Mouse (Mus musculus) liver, embryonic 12.5 days (tissue): ENCODE results near the gene Zbtb7b. TPM values are rescaled to one million over a fixed set of nuclear protein-coding genes. Genes with fewer than 3 reads are reported as not detected.

Source experiments
- ATAC-seq: fragments of 200-750 bp; cut with Nextera tagmentation; 2 replicates; pipeline ENCODE4 v1.8.0; 2017; ENCODE audit warnings: moderate number of reproducible peaks, mild to moderate bottlenecking, moderate library complexity
- H3K27ac ChIP-seq: fragments of 300-500 bp; sonication (generic); 2 replicates; pipeline ENCODE4 v1.5.1; 2016; ENCODE audit warnings: mild to moderate bottlenecking
- H3K27me3 ChIP-seq: fragments of 300-500 bp; sonication (generic); replicated peaks from 2 replicates; pipeline ENCODE4 v1.6.1; 2016; ENCODE audit warnings: mild to moderate bottlenecking, moderate library complexity
- H3K36me3 ChIP-seq: fragments of 300-500 bp; sonication (generic); 2 replicates; pipeline ENCODE4 v1.6.1; 2016; ENCODE audit warnings: mild to moderate bottlenecking, moderate library complexity
- H3K4me1 ChIP-seq: fragments of 300-500 bp; sonication (generic); 2 replicates; pipeline ENCODE4 v1.6.1; 2016
- H3K4me2 ChIP-seq: fragments of 300-500 bp; sonication (generic); 2 replicates; pipeline ENCODE4 v1.6.1; 2016; ENCODE audit warnings: mild to moderate bottlenecking, moderate library complexity
- H3K4me3 ChIP-seq: fragments of 300-500 bp; sonication (generic); 2 replicates; pipeline ENCODE4 v1.5.1; 2016; ENCODE audit warnings: mild to moderate bottlenecking, moderate library complexity
- H3K9ac ChIP-seq: fragments of 300-500 bp; sonication (generic); 2 replicates; pipeline ENCODE4 v1.6.1; 2016; ENCODE audit warnings: mild to moderate bottlenecking, moderate library complexity
- H3K9me3 ChIP-seq: fragments of 300-500 bp; sonication (generic); replicated peaks from 2 replicates; pipeline ENCODE4 v1.6.1; 2016; ENCODE audit warnings: mild to moderate bottlenecking, moderate library complexity
- WGBS: fragments of 180-500 bp; shearing (Covaris S2); methylation state at CpG from one replicate; pipeline ENCODE4 v1.1.7; 2016; ENCODE audit not compliant: insufficient replicate concordance; 5-methylcytosine and 5-hydroxymethylcytosine counted together
- polyA plus RNA-seq: library from polyadenylated mRNA; unstranded; fragments of >200 nt; fragmentation: Nextera tagmentation; extraction: Ambion mirVana; gene quantifications from 2 replicates; pipeline ENCODE4 v1.2.1, GENCODE M21; 2016

Zbtb7b gene
- polyA plus RNA-seq, 1 experiment from 2014 or later = 1.6 TPM

DNA sequence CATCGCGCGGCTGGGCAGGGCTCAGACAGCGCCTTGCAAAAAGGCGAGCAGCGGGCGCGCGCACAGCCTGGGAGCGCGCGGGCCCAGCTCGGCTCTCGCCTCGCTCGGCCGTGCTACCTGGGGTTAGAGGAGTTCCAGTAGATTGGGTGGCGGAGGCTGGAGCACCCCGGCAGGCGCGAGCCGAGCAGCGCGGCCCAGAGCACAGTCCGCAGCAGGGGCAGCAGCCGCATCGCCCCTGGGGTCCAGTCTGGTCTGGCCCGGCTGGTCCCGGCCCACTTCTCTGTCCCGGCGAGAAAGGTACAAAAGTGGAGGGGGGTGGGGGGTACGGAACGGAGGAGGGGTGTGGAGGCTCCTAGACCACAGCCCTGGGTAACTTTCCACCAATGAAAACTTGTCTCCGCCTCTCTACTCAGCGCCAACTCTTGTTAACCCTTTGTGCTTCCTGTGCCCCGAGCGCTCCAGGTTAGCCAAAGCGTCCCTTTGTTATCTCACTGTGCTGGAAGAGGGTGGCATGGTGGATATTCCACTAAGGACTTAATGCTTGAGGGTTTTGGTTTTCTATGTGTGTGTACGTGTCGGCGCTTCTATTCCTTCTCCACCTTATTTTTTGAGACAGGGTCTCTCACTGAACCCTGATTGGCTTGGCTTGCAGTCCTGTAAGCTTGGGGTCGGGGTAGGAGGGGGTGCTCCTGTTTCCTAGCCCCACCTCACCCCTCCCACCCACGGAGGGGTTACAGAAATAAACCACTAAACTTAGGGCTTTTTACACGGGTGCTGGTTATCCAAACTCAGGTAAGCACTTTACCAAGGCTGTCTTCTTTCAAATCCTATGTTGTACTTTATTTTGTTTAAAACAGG, 56.6 kb downstream of the Zbtb7b start, which contains the start of gene Efna4:
Gene Efna4 (minus strand): TSS at position 308 of the 858 bp plus-strand sequence.
- Histone ChIP-seq H3K4me3 (peak within 1 kb of the TSS; percentile 62), H3K4me2 (peak within 1 kb of the TSS; percentile 85), H3K27ac (no peak within 1 kb of the TSS), H3K4me1 (peaks cover 20% of the 10 kb centered on the region), H3K9me3 (no peaks in the 10 kb centered on the region), H3K9ac (peak within 1 kb of the TSS; percentile 65), H3K27me3 (peaks cover 66% of the 10 kb centered on the region), H3K36me3 (no peaks in the 10 kb centered on the region)
- 2% methylated on average over 44 of the region's 44 CpGs for WGBS
- ATAC-seq = peak; percentile 68

DNA sequence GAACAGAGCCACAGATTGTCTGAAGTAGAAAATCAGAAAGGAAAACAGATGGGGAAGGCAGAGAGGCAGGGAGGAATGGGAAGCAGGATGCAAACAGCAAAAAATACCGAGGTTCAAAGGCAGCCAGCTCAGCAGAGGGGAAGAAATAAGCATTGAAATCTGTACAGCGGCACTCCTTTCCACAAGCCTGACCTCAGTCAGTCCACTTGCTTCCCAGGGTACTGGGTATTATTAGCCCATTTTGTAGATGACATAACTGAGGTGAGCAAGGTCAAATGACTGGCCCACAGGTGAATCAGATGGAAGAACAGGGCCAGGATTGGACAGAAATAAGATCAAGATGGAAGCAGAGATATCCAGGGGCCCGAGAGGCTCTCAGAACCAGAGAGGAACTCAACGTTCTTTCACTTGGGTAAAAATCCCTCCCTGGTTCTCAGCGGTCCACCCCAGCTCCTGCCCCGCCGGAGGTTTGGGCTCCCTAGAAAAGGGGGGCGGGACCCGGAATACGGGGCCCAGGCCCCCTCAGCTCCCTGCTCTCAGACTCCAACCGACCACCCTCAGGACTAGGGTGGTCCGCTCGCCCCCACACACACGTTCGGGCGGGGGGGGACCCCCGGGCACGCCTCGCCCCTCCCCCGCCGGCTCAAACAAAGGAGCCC, 57.4 kb downstream of the Zbtb7b start:
- H3K4me3 ChIP-seq = peak overlapping the region; percentile 62
- ATAC-seq = no peak; the same call in 1 of the 2 replicates
- no peak overlapping the region for H3K27ac ChIP-seq
- no peaks in the 10 kb centered on the region for H3K9me3 ChIP-seq
- peaks cover 74% of the 10 kb centered on the region for H3K27me3 ChIP-seq
- peak overlapping the region; percentile 85 for H3K4me2 ChIP-seq
- WGBS = 2% methylated on average over 21 of the region's 21 CpGs
- H3K9ac ChIP-seq = peak overlapping the region; percentile 65
- peaks cover 23% of the 10 kb centered on the region for H3K4me1 ChIP-seq
- no peaks in the 10 kb centered on the region for H3K36me3 ChIP-seq

DNA sequence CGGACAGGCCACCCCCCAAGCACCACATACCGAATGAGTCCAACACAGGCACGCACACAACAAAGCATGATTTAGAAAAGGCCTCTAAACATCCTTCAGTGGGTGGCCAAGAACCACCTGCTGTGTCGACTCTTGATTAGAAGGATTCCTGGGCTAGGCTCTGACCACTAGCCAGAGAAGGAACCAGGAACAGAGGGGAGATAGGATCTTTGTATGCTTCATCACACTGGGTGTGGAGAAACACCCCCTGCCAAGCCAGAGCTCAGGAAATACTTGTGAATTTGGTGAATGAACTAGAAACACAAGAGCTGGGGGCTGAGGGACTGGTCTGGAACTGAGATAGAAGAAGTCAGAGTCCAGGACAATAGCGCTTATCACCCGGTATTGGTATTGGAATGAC, 58.0 kb downstream of the Zbtb7b start:
- Histone ChIP-seq H3K4me3 (no peak overlapping the region), H3K4me2 (peak overlapping the region; percentile 85), H3K9ac (no peak overlapping the region), H3K27ac (no peak overlapping the region), H3K4me1 (peaks cover 23% of the 10 kb centered on the region), H3K9me3 (no peaks in the 10 kb centered on the region), H3K36me3 (no peaks in the 10 kb centered on the region), H3K27me3 (peaks cover 80% of the 10 kb centered on the region)
- no peak for ATAC-seq
- 26% methylated on average over 6 of the region's 6 CpGs for WGBS

DNA sequence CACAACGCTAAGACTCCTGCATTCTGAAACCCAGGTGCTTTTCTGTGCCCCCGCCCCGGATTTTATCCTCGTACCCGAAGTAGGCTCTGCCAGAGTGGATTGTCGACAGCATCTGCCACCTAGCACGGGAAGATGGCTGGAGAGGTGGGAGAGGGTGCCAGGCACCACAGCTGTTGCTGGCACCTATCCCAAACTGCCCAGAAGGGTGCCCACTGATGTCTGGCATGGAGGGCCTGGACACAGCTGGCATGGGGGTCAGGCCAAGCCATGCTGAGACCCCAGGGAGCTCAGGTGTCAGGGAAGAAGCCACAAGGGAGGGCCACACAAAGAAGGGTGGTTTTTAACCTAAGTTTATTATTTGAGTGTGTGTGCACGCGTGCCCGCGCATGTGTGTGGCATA, 61.5 kb downstream of the Zbtb7b start:
- Histone ChIP-seq H3K9ac (no peak overlapping the region), H3K36me3 (no peaks in the 10 kb centered on the region), H3K4me1 (peaks cover 23% of the 10 kb centered on the region), H3K27me3 (peaks cover 91% of the 10 kb centered on the region), H3K9me3 (no peaks in the 10 kb centered on the region), H3K4me2 (no peak overlapping the region), H3K27ac (no peak overlapping the region), H3K4me3 (no peak overlapping the region)
- no peak for ATAC-seq
- WGBS = 78% methylated on average over 11 of the region's 11 CpGs

DNA sequence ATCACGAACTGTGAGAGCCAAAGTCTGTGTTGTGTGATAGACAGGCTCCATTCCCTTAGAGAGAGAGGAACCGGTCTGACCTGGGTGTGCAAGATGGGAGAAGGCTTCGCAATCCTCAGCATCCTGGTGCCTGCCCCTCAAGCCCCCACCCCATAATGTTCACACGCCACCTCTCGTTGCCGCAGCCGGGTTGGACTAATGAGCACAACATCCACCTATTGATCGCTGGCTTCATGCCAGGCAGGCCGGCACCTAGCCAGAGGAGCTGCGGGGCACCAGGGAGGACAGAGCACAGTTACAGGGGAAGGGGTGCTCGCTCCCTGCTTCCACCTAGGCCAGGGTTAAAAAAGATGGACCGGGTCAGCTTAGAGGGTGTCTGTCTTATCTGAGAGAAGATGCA, 62.1 kb downstream of the Zbtb7b start:
- Histone ChIP-seq H3K4me3 (no peak overlapping the region), H3K36me3 (no peaks in the 10 kb centered on the region), H3K27me3 (peaks cover 91% of the 10 kb centered on the region), H3K4me2 (no peak overlapping the region), H3K4me1 (peaks cover 18% of the 10 kb centered on the region), H3K9ac (no peak overlapping the region), H3K27ac (no peak overlapping the region), H3K9me3 (no peaks in the 10 kb centered on the region)
- ATAC-seq = no peak
- WGBS = 56% methylated on average over 12 of the region's 12 CpGs

DNA sequence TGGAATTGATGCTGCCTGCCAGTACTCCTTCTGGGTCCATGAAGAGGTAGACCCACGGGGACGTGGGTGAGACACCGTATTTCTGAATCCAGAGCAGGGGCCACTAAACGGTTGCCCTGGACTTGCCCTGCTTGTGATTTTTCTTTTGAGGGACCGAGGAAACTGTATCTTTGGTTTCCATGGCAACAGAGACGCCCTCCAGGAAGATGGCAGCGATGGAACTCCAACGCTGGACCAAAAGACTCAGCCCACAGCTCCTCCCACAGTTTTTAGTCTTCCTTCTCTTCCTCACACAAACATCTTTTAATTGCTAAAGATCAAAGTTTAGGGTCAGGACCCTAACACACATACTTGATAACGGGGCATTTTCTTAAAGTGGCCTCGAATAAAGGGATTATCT, 62.6 kb downstream of the Zbtb7b start:
- H3K4me1 ChIP-seq = peaks cover 13% of the 10 kb centered on the region; the same call in 1 of the 2 replicates
- no peaks in the 10 kb centered on the region for H3K36me3 ChIP-seq
- ATAC-seq = no peak
- no peak overlapping the region for H3K9ac ChIP-seq
- 53% methylated on average over 10 of the region's 10 CpGs for WGBS
- H3K27me3 ChIP-seq = peaks cover 91% of the 10 kb centered on the region
- H3K27ac ChIP-seq = no peak overlapping the region
- no peak overlapping the region for H3K4me3 ChIP-seq
- no peak overlapping the region for H3K4me2 ChIP-seq
- H3K9me3 ChIP-seq = no peaks in the 10 kb centered on the region

DNA sequence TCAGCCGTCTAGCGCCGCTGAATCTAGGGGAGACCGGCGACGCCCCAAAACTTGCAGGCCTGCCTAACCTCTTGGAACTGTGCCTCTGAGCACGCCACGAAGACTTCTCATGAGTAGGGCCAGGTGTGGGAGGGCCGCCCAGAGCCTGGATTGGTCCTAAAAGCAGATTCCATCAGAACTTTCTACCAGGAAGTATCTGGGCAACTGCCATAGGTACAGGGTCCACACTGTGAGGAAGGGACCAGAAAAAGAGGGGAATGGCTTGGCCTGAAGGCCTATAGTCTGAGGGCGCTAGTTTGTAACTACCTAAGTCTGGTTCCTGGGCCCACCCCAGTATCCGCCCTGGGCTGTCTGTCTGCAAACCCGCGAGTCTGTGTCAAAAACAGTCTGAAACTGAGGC, 63.0 kb downstream of the Zbtb7b start:
- H3K27ac ChIP-seq = no peak overlapping the region
- no peak for ATAC-seq
- no peaks in the 10 kb centered on the region for H3K9me3 ChIP-seq
- whole genome bisulfite sequencing = 52% methylated on average over 13 of the region's 13 CpGs
- H3K4me1 ChIP-seq = 0 out of 2 replicates have a peak, but pooled peaks cover 10% of the 10 kb centered on the region
- no peak overlapping the region for H3K4me3 ChIP-seq
- H3K9ac ChIP-seq = no peak overlapping the region
- H3K27me3 ChIP-seq = peaks cover 91% of the 10 kb centered on the region
- no peak overlapping the region for H3K4me2 ChIP-seq
- no peaks in the 10 kb centered on the region for H3K36me3 ChIP-seq

DNA sequence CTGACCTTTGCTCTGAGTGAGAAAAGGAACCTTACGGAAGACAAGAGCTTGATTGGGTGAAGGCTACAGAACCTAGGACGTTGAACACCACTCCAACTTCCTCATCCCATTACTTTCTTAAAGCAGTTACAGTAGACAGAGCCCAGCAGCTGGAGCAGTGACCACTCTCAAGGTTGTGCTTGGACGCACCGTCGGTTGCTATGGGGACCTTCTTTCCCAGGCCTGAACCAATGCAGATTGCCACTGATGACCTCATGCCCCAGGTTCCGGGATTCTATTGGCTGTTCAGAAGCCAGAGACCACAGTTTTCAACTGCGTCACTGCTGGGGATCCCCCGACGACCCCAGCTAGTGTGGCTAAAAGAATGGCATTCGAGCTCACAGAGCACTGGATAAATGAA, 63.6 kb downstream of the Zbtb7b start:
- Histone ChIP-seq H3K4me1 (0 out of 2 replicates have a peak, but pooled peaks cover 7% of the 10 kb centered on the region), H3K27me3 (peaks cover 91% of the 10 kb centered on the region), H3K4me3 (no peak overlapping the region), H3K27ac (no peak overlapping the region), H3K9ac (no peak overlapping the region), H3K9me3 (no peaks in the 10 kb centered on the region), H3K36me3 (no peaks in the 10 kb centered on the region), H3K4me2 (no peak overlapping the region)
- no peak for ATAC-seq
- 22% methylated on average over 10 of the region's 10 CpGs for WGBS

DNA sequence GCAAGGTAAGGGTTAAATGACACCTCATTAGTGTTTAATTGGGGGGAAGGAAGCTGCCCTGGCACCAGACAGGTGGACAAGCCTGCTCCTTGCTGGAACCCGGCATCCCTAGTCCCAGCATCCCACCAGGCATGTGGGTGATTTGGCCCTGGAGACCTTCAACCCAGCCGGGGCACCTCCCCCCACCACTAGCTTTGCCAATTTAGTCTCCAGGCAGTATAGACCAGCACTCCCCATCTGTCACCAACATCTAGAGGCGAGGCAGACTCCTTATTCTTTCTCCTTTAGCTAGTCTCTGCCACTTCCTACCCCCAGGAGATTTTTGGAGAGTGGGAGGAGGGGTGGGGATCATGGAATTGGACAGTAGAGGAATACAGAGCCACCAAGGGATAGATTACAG, 64.2 kb downstream of the Zbtb7b start:
- Histone ChIP-seq H3K4me3 (no peak overlapping the region), H3K9ac (no peak overlapping the region), H3K9me3 (no peaks in the 10 kb centered on the region), H3K36me3 (no peaks in the 10 kb centered on the region), H3K4me2 (no peak overlapping the region), H3K27me3 (peaks cover 93% of the 10 kb centered on the region), H3K4me1 (0 out of 2 replicates have a peak, but pooled peaks cover 7% of the 10 kb centered on the region), H3K27ac (no peak overlapping the region)
- 48% methylated on average over 3 of the region's 3 CpGs for WGBS
- ATAC-seq = no peak

DNA sequence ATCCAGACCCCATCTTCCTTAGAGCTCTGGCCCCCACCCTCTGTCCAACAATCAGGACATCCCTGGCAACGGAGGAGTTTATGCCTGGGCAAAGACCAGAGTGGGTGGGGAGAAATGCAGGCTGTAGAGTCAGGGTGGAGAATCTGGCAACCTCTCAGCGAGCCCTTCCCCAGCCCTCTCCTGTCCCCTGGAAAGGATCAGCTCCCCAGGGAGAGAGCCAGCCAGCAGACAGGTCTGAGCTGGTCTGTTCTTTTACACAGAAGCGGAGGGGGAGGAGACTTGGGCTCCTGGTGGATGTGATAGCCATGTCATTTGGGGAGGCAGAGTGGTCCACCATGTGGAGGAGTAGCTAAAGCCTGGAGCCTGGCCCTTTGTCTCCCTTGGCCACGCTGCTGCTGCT, 66.0 kb downstream of the Zbtb7b start:
- H3K27ac ChIP-seq = no peak overlapping the region
- no peak overlapping the region for H3K4me3 ChIP-seq
- peaks cover 91% of the 10 kb centered on the region for H3K27me3 ChIP-seq
- H3K4me1 ChIP-seq = 0 out of 2 replicates have a peak, but pooled peaks cover 7% of the 10 kb centered on the region
- H3K9me3 ChIP-seq = no peaks in the 10 kb centered on the region
- ATAC-seq = no peak
- no peak overlapping the region for H3K4me2 ChIP-seq
- WGBS = 19% methylated on average over 4 of the region's 4 CpGs
- H3K36me3 ChIP-seq = no peaks in the 10 kb centered on the region
- no peak overlapping the region for H3K9ac ChIP-seq
